Mouse (Mus musculus): ENCODE data around the gene Arrdc4.

DNA sequence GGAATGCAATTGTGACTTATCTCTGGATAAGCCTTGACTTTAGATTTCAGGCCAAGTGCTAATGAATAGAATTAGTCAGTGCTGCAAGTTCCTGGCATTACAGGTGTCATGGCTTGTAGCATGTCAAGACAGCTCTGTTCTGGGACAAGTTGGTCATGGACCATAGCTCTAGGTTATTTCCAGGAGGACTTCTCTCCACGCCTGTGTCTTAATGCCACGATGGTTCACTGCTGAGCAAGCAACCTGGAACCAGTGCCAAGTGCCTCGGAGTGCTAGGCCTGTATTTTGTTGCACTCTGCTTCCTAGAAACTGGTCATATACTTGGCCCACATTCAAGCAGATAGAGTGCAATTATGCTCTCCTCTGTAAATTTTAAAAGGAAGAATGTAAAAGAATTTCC lies 39.7 kb upstream of the Arrdc4 start:
- TF ChIP-seq CTCF (IDR thresholded peaks at IDR 0.05; ENCODE audit: low read depth), result no peak
- TF ChIP-seq EP300 (IDR thresholded peaks at IDR 0.05; ENCODE audit: low read depth), result no peak
